Mouse (Mus musculus): ENCODE results near the gene Ryr2.

DNA sequence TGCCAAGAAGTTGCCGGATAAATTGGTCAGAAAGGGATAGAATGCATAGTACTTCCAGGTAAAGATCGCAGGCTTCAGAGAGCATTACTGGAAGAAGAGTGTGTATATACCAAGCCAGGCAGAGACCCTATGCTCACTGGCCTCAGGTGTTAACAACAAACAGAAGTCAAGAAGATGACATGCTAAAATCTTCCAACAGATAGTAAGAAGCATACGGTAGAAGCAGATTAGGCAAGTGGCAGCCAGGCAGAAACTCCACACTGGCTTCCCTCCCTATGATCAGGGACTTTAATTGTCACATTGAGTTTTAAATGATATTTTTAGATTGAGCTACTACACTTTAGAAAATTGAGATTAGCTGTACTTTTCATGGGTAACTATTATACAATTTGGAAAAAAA lies 268.9 kb downstream of the Ryr2 start:
- TF ChIP-seq ZC3H11A (IDR thresholded peaks at IDR 0.05; ENCODE audit: borderline replicate concordance, low read depth, low read length) (no peak), ZNF384 (IDR thresholded peaks at IDR 0.05; ENCODE audit: low read depth, low read length) (no peak), HCFC1 (IDR thresholded peaks at IDR 0.05; ENCODE audit: borderline replicate concordance, insufficient read depth, low read length) (no peak)
